Mouse (Mus musculus) ES-E14 (cell line): ENCODE data around the gene Snx17.

Experiments
- MAFK ChIP-seq: IDR thresholded peaks from 2 replicates; pipeline ENCODE4 v1.6.1; 2014; ENCODE audit warnings: mild to moderate bottlenecking, low read depth, low read length, inconsistent platforms; ENCODE audit not compliant: insufficient read depth
- ZNF384 ChIP-seq: IDR thresholded peaks from 2 replicates; pipeline ENCODE4 v1.6.1; 2012; ENCODE audit warnings: low read depth, low read length, inconsistent platforms

DNA sequence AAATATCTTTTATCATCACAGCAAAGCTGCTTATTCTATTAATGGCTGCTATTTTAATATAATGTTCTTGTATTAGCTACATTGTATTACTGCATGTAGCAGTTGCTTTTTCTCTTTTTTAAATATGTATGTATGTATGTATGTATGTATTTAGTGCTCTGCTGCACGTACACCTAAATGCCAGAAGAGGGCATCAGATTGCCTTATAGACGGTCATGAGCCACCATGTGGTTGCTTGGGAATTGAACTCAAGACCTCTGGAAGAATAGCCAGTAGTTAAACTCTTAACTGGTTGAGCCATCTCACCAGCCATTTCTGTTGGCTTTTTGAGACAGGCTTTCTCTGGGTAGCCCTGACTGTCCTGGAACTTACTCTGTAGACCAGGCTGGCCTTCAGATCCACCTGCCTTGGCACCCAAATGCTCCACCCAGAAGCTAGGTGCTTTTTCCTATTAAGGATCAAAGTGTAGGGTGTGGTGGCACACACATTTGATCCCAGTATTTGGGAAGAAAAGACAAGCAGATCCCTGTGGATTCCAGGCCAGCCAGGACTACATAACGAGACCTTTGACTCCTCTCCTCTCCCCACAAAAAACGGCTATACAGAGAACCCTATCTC, 4.7 kb upstream of the Snx17 start:
- TF ChIP-seq MAFK (no peak), ZNF384 (no peak)
